Mouse (Mus musculus): ENCODE results near the gene Ovgp1. TPM values are rescaled to one million over a fixed set of nuclear protein-coding genes. Genes with fewer than 3 reads are reported as not detected.

The Ovgp1 gene
- polyA plus RNA-seq, 1 experiment, result 13.3 TPM

DNA sequence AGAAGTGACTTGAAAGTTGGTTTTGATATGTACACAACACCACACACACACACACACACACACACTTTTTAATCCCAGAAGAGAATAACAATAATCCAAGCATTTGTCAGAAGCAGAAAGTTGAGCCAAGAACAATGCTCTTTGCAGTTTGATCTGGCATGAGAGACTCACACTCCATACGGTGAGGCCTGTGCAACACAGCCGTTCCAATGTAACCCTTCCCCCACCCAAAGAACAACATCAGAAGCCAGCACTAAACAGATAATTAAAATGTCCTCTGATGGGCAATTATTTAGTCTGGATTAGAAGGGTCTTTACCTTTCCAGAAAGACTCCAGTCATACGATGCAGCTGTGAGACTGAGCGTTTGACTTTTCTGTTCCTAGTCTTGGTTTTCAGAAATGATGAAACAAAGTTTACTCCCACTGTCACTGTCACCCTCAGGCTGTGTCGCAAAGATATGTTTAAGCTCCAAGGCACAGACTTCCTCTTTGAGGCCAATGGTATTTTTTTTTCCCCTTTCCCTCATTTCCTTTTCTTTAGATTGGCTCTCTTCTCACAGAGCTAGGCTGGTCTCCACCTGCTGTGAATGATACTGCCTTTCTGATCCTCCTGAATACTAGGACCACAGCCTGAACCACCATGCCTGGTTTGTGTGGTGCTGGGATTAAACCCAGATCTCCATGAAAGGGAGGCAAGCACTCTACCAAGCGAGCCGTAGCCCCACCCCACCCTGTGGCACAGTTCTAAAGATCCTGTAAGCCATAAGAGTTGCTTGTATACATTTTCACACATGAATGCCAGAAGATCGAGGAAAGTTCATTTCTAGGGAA is 41.1 kb upstream of the Ovgp1 start, which contains the start of gene I830077J02Rik:
TSS of gene I830077J02Rik (minus strand) at position 425 of the 832 bp plus-strand sequence.
- Histone ChIP-seq H3K4me1 (ENCODE audit: control insufficient read depth, insufficient read depth, low read length) (no peaks in the 10 kb centered on the region), H3K27me3 (ENCODE audit: control insufficient read depth, insufficient read depth, low read length) (no peaks in the 10 kb centered on the region), H3K4me3 (ENCODE audit: control insufficient read depth, low read depth, low read length) (no peak within 1 kb of the TSS), H3K27ac (ENCODE audit: control insufficient read depth, insufficient read depth, low read depth, low read length) (no peak within 1 kb of the TSS), H3K36me3 (ENCODE audit: control insufficient read depth, insufficient read depth, low read length) (no peaks in the 10 kb centered on the region)
- no peak for TF ChIP-seq CTCF (IDR thresholded peaks at IDR 0.05; ENCODE audit: control insufficient read depth, insufficient read depth, insufficient replicate concordance, low read depth, low read length)
- no peak for TF ChIP-seq POLR2A (IDR thresholded peaks at IDR 0.05; ENCODE audit: control insufficient read depth, low read depth, low read length)

DNA sequence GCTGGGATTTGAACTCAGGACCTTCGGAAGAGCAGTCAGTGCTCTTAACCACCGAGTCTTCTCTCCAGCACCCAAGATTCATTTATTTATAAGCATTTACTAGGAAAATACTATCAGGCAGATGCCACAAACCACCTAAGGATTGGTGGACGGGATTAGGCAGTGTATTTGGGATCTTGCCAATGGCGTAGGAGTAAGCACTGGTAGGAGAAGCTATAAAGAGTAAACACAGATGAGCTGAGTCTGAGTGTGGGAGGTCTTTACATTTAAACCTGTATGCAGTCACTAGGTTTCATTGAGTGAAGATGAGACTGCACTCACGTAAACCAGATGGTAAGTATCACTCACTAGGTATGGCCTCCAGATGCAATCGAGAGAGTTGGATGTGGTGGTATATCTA is 39.6 kb upstream of the Ovgp1 start:
- H3K4me3 ChIP-seq (ENCODE audit: control insufficient read depth, low read depth, low read length), result no peak overlapping the region
- no peaks in the 10 kb centered on the region for H3K4me1 ChIP-seq (ENCODE audit: control insufficient read depth, insufficient read depth, low read length)
- no peak overlapping the region for H3K27ac ChIP-seq (ENCODE audit: control insufficient read depth, insufficient read depth, low read depth, low read length)
- H3K36me3 ChIP-seq (ENCODE audit: control insufficient read depth, insufficient read depth, low read length), result no peaks in the 10 kb centered on the region
- H3K27me3 ChIP-seq (ENCODE audit: control insufficient read depth, insufficient read depth, low read length), result no peaks in the 10 kb centered on the region
- TF ChIP-seq POLR2A (IDR thresholded peaks at IDR 0.05; ENCODE audit: control insufficient read depth, low read depth, low read length) (no peak), CTCF (IDR thresholded peaks at IDR 0.05; ENCODE audit: control insufficient read depth, insufficient read depth, insufficient replicate concordance, low read depth, low read length) (no peak)

DNA sequence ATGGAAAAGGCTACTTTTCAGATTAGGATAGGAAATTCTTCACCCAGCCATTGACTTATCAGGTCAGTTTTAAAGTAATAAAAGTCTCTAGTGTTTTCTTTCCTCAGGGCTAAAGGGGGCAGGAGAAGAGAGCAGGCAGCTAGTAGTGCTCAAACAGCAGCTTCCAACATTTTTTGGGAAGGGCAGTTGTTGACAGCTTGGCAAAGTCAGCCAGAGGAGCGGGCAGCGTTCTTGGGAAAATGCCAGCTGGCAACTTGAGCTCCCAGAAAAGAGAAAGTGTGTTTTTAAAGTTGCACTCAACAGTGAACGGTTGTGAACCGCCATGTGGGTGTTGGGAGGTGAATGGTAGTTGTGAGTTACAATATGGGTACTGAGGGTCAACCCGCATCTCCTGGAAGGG is 38.5 kb upstream of the Ovgp1 start:
- Histone ChIP-seq H3K4me1 (ENCODE audit: control insufficient read depth, insufficient read depth, low read length) (no peaks in the 10 kb centered on the region), H3K36me3 (ENCODE audit: control insufficient read depth, insufficient read depth, low read length) (no peaks in the 10 kb centered on the region), H3K27ac (ENCODE audit: control insufficient read depth, insufficient read depth, low read depth, low read length) (no peak overlapping the region), H3K27me3 (ENCODE audit: control insufficient read depth, insufficient read depth, low read length) (no peaks in the 10 kb centered on the region), H3K4me3 (ENCODE audit: control insufficient read depth, low read depth, low read length) (no peak overlapping the region)
- TF ChIP-seq POLR2A (IDR thresholded peaks at IDR 0.05; ENCODE audit: control insufficient read depth, low read depth, low read length) (no peak), CTCF (IDR thresholded peaks at IDR 0.05; ENCODE audit: control insufficient read depth, insufficient read depth, insufficient replicate concordance, low read depth, low read length) (no peak)

DNA sequence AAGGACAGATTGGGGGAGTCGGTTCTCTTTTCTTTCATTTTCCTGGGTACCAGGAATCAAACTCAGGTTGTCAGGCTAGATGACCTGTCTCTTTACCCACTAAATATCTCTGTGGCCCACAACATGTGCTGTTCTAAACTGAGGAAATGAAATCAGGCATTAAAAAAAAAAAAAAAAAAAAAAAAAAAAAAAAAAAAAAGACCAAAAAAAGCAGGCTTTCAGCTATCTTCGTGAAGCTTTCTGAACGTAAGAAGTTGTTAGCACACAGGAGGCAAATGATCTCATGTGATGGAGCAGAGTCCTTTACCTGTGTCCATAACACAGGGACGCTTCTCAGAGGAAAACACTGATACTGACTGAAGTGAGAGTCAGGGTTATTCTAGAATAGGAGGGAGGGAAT is 37.4 kb upstream of the Ovgp1 start:
- no peaks in the 10 kb centered on the region for H3K27me3 ChIP-seq (ENCODE audit: control insufficient read depth, insufficient read depth, low read length)
- no peak overlapping the region for H3K4me3 ChIP-seq (ENCODE audit: control insufficient read depth, low read depth, low read length)
- no peaks in the 10 kb centered on the region for H3K4me1 ChIP-seq (ENCODE audit: control insufficient read depth, insufficient read depth, low read length)
- TF ChIP-seq POLR2A (IDR thresholded peaks at IDR 0.05; ENCODE audit: control insufficient read depth, low read depth, low read length) (no peak), CTCF (IDR thresholded peaks at IDR 0.05; ENCODE audit: control insufficient read depth, insufficient read depth, insufficient replicate concordance, low read depth, low read length) (no peak)
- H3K27ac ChIP-seq (ENCODE audit: control insufficient read depth, insufficient read depth, low read depth, low read length), result no peak overlapping the region
- H3K36me3 ChIP-seq (ENCODE audit: control insufficient read depth, insufficient read depth, low read length), result no peaks in the 10 kb centered on the region

DNA sequence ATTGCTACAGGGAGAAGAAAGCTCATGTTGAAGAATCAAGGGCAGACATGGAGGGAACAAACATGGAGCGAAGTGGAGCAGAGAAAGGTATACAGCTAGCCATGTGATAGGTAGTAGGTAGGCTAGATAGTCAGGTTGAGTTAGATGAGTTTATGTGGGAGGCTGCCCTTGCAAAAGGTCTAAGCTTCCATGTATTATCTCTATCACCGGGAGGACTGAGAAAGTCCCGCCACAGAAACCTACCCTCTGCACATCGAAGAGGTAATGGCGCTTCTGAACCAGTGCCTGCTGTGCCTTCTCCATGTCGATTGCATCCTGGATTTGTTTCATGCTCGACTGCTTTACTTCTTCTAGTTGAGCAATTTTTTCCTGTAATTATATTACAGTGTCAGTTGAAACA is 22.2 kb upstream of the Ovgp1 start:
- no peak overlapping the region for H3K4me3 ChIP-seq (ENCODE audit: control insufficient read depth, low read depth, low read length)
- no peaks in the 10 kb centered on the region for H3K27me3 ChIP-seq (ENCODE audit: control insufficient read depth, insufficient read depth, low read length)
- TF ChIP-seq POLR2A (IDR thresholded peaks at IDR 0.05; ENCODE audit: control insufficient read depth, low read depth, low read length) (no peak), CTCF (IDR thresholded peaks at IDR 0.05; ENCODE audit: control insufficient read depth, insufficient read depth, insufficient replicate concordance, low read depth, low read length) (no peak)
- no peak overlapping the region for H3K27ac ChIP-seq (ENCODE audit: control insufficient read depth, insufficient read depth, low read depth, low read length)
- 0 out of 2 replicates have a peak, but pooled peaks cover 2% of the 10 kb centered on the region for H3K36me3 ChIP-seq (ENCODE audit: control insufficient read depth, insufficient read depth, low read length)
- no peaks in the 10 kb centered on the region for H3K4me1 ChIP-seq (ENCODE audit: control insufficient read depth, insufficient read depth, low read length)

DNA sequence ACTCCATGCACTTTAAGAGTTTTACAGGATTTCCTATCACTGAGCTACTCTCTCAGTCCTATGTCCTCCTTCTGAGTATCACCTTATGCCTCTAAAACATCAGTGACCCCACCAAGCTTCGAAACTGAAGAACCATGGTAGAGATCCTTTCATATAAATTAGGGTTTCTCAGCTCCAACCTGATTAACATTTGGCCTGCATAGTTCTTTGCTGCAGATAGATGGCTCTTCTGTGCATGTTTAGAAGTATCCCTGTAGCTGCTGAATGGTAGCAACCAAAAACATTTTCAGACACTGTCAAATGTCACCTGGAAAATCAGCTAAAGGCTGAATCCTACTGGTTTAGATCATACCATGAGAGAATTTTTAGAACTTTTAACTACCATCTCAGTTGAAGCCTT is 16.3 kb upstream of the Ovgp1 start:
- Histone ChIP-seq H3K4me1 (ENCODE audit: control insufficient read depth, insufficient read depth, low read length) (no peaks in the 10 kb centered on the region), H3K27me3 (ENCODE audit: control insufficient read depth, insufficient read depth, low read length) (no peaks in the 10 kb centered on the region), H3K27ac (ENCODE audit: control insufficient read depth, insufficient read depth, low read depth, low read length) (no peak overlapping the region), H3K36me3 (ENCODE audit: control insufficient read depth, insufficient read depth, low read length) (no peaks in the 10 kb centered on the region), H3K4me3 (ENCODE audit: control insufficient read depth, low read depth, low read length) (no peak overlapping the region)
- TF ChIP-seq CTCF (IDR thresholded peaks at IDR 0.05; ENCODE audit: control insufficient read depth, insufficient read depth, insufficient replicate concordance, low read depth, low read length) (no peak), POLR2A (IDR thresholded peaks at IDR 0.05; ENCODE audit: control insufficient read depth, low read depth, low read length) (no peak)

DNA sequence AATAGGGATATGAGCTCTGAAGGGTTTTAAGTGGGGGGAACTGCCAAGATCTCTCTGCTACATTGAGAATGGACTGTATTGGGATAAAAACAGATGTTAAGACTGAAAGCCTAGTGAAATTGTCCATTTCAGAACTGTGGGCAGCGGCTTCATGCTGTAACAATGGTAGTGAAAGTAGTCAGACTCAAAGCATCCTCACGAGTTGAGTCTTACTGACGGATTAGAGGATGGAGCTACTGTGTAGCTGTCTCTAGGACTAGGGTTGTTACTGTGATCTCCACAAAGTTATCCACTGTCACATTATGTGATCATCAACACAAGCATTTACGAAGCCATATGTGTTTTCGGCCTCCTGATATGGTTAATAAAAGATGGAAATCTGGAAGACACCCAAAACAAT is 15.3 kb upstream of the Ovgp1 start:
- Histone ChIP-seq H3K4me1 (ENCODE audit: control insufficient read depth, insufficient read depth, low read length) (no peaks in the 10 kb centered on the region), H3K36me3 (ENCODE audit: control insufficient read depth, insufficient read depth, low read length) (peaks cover 2% of the 10 kb centered on the region), H3K27ac (ENCODE audit: control insufficient read depth, insufficient read depth, low read depth, low read length) (no peak overlapping the region), H3K4me3 (ENCODE audit: control insufficient read depth, low read depth, low read length) (peak overlapping the region; percentile 94), H3K27me3 (ENCODE audit: control insufficient read depth, insufficient read depth, low read length) (no peaks in the 10 kb centered on the region)
- TF ChIP-seq CTCF (IDR thresholded peaks at IDR 0.05; ENCODE audit: control insufficient read depth, insufficient read depth, insufficient replicate concordance, low read depth, low read length) (no peak), POLR2A (IDR thresholded peaks at IDR 0.05; ENCODE audit: control insufficient read depth, low read depth, low read length) (no peak)

All from testis, adult 2 months (tissue).